Mouse (Mus musculus): ENCODE measurements around the gene Slc25a22. TPM values are rescaled to one million over a fixed set of nuclear protein-coding genes. Genes with fewer than 3 reads are reported as not detected.

The Slc25a22 gene
- 105 and 114 TPM in 2 replicates for polyA plus RNA-seq (2012; rRNA removed)

GRCm38 (mm10) chr7:141437178-141438120, at the start of gene Slc25a22:
Gene Slc25a22 (minus strand): TSS chr7:141437892.

GRCm38 (mm10) chr7:141475011-141475804, 37.5 kb upstream of the Slc25a22 start, which contains the start of the genes Polr2l and Tspan4:
Gene Polr2l (minus strand): TSS chr7:141475132.
Gene Tspan4 (plus strand): TSS chr7:141475240.

DNA sequence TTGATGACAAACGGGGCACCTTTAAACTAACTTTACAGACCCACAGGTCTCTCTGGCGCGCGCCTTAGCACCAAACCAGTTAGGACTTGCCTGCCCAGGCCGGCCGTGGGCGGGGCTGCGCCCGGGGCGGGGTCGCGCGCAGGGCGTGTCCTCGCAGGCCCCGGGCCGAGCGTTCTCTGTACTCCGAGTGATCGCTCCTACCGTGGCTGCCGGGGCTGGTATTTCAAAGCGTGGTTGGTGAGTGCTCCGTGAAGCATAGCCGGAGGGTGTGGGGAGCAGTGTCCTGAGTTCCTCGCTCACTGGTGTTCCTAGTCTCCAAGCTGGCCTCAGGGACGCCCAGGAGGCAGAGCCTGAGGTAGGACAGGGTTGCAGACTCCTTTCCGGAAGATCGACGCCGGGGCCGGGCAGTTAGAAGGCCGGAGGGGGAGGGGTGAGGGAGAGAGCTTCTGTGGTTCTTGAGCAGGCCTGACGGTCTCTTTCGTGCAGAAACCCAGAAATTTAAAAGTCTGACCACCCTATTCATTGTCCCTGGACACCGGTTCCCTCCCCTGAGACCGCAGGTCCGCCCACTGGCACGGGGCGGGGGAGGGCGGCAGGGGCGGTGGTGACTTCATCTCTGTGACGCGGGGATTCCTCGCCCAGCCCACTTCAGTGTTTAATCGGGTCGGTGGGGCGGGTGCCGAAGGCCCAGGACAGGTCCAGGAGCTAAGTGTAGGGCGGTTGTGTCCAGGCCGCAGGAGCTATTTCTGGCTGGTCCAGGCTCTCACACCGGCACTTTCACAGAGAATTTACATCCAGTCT, 29.7 kb upstream of the Slc25a22 start, which contains the start of gene Cd151:
Gene Cd151 (plus strand): TSS at position 163 of the 801 bp plus-strand sequence.

GRCm38 (mm10) chr7:141460391-141461113, 22.9 kb upstream of the Slc25a22 start, which contains the start of gene Cracr2b:
Gene Cracr2b (plus strand): TSS chr7:141461094.

DNA sequence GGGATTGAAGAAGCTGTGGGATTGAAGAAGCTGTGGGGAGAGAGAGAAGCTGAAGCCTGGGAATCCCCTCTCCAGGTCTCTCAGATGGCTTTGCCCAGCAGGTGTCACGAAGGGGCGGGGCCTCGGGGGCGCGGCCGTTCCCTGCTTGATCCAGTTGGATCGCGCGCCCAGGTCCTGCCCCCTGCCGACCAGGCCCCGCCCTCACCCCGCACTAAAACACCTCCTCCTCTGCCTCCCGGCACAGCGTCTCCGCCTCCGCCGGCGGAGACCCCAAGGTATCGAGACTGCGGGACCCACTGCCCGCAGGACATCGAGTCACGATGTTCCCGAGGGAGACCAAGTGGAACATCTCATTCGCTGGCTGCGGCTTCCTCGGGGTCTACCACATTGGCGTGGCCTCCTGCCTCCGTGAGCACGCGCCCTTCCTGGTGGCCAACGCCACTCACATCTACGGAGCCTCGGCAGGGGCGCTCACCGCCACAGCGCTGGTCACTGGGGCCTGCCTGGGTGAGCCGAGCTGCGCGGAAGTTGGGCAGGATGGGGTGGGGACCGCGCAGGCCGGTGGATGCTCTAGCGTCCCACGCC, 17.4 kb upstream of the Slc25a22 start, which contains the start of gene Pnpla2:
Gene Pnpla2 (plus strand): TSS at position 232 of the 585 bp plus-strand sequence.

DNA sequence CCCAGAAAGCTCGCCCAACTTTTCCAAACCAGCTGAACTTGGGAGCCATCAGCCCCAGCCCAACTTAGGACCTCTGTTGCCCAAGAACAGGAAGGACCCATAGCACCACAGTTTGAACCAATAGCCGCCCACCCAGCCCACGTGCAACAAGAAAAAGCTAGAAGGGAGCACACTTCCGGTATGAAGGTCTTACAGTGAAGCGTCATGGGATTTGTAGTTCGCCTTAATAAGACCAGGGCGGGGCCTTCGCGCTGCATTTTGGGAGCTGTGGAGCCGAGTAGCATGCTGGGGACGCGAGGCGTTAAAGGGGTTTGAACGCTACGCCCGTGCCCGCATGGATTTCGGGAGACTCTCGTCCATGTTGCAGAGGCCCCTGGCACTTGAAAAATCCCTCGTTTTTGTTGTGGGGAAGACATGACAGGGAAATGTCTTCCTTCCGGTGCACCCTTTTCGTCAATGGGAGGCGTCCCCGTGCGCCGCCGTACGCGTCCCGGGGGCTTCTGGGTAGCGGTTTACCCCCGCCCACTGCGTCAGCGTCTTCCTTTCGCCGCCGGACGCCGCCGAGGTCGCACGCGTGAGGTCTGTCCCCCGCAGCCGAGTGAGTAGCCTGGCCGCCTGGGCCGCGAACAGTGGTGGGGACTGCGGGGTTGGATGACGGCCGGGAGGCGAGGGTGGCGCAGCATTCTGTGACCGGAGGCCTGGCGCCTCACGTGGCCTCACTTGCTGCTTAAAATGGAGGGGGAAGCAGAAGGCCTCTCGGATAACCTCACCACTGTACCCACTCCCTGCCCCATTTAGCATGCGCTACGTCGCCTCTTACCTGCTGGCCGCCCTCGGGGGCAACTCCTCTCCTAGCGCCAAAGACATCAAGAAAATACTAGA, 9.7 kb upstream of the Slc25a22 start, which contains the start of gene Rplp2:
Gene Rplp2 (plus strand): TSS at position 261 of the 882 bp plus-strand sequence.

DNA sequence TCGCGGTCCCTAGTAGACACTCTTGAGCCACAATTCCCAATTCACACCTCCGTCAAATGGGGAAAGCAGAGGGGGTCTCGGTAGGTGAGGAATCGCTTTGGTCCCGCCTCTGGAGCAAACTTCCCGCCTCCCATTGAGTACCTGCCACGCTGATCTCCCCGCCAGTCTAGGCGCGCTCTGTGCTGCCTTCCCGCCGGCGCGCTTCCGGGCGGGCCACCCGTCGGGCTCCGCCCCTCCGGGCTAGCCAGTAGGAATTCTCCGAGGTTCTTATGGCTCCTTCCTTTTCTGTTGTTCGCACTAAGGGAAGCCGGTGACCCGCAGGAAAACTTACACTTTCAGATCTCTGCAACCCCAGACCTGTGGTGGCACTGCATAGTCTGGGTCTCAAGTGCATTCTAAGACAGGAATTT, 6.1 kb upstream of the Slc25a22 start, which contains the start of gene Pidd1:
Gene Pidd1 (minus strand): TSS at position 198 of the 410 bp plus-strand sequence.

GRCm38 (mm10) chr7:141429310-141429709, 8.4 kb downstream of the Slc25a22 start, which contains the start of gene Cend1:
Gene Cend1 (minus strand): TSS chr7:141429491.

DNA sequence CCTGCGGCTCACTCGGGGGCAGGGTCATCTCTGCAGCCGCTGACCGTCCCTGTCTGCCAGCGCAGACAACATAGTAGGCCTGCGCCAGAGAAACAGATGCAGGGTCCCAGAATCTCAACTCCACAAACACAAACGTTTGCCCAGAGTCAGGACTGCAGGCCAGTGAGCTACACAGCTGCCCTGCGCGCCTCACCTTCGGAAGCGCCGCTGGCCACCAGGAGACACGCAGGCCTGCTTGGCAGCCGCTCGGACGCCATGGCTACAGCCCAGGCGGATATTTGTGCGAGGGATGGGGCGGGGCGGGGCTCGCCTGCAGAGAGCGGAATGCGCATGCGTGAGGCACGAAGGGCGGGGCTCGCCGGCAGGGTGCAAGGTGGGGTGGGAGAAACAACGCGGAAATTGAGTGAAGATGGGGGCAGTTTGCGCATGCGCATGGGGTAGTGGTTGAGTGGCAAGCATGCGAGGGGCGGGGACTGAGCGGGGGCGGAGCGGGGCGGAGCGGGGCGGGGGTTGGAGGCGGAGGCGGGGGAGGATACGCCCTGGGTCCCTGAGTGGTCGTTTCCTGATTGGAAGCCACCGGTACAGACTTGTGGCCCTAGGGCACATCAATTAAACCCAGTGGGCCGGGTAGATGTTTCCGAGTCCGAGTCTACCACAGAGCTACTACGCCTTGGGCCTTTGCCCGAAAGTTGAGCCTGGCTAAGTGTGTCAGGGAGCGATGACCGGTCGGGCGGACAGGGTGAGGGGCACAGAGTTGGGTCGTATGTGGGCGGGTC, 23.7 kb downstream of the Slc25a22 start, which contains the start of gene Gatd1:
Gene Gatd1 (minus strand): TSS at position 328 of the 776 bp plus-strand sequence.

DNA sequence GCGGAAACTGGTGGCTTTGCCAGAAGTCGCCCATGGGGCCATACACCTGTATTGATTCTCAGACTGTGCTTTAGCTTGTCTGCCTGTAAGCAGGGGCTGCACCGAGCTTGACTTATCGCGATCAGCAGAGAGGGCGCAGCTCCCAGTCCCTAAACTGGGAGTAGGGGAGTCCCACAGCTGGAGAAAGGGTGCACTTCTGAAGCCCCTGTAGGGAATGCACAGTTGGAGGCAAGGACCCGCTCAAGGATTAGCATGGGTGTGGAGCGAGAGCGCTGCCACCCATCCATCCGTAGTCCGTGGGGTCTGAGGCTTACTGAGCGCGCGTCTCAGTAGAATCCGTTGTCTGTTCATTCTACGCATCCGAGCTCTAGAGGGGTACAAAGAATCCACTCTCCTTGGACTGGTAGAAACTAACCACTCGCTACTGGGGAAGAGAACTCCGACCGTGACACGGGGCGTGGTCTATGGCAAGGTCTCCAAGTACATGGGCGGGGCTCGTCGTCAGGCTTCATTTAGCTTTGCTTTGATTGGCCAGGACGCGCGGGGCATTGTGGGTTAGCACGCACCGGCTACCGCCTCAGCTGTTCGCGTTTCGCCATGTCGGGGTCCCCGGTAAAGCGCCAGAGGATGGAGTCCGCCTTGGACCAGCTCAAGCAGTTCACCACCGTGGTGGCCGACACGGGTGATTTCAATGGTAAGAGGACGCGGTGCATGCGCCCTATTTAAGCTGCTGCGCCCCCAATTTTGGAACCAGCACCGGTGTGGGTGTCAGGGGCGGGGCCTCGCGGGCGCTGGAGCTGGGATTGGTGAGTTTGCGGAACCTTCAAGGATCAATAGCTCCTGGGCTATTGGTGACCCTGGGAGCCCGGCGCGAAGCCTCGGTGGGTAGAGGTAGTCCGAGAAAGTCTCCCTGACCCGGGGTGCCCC, 45.8 kb downstream of the Slc25a22 start, which contains the start of gene Taldo1:
Gene Taldo1 (plus strand): TSS at position 575 of the 927 bp plus-strand sequence.

Other genes starting within 250 kb of the Slc25a22 start
- gene Hras, start 243.9 kb downstream of the Slc25a22 start, polyA plus RNA-seq (2012; rRNA removed) = 87.5 and 94.7 TPM in 2 replicates
- 13.4 and 23.5 TPM in 2 replicates for gene Lrrc56, start 243.7 kb downstream of the Slc25a22 start, polyA plus RNA-seq (2012; rRNA removed)
- 3.1 and 4.9 TPM in 2 replicates for gene Lmntd2, start 223.8 kb downstream of the Slc25a22 start, polyA plus RNA-seq (2012; rRNA removed)
- 46.2 and 50.8 TPM in 2 replicates for gene Rassf7, start 222.0 kb downstream of the Slc25a22 start, polyA plus RNA-seq (2012; rRNA removed)
- gene Phrf1, start 209.1 kb downstream of the Slc25a22 start, polyA plus RNA-seq (2012; rRNA removed) = 22.2 and 24.8 TPM in 2 replicates
- gene Irf7, start 171.4 kb downstream of the Slc25a22 start, polyA plus RNA-seq (2012; rRNA removed) = 57.8 and 77.3 TPM in 2 replicates
- gene Cdhr5, start 161.1 kb downstream of the Slc25a22 start, polyA plus RNA-seq (2012; rRNA removed) = 1.2 and 1.6 TPM in 2 replicates
- gene Sct, start 158.8 kb downstream of the Slc25a22 start, polyA plus RNA-seq (2012; rRNA removed) = 15.3 and 19.9 TPM in 2 replicates
- gene Drd4, start 145.9 kb downstream of the Slc25a22 start, polyA plus RNA-seq (2012; rRNA removed) = 22.0 and 22.8 TPM in 2 replicates
- 26.5 and 30.5 TPM in 2 replicates for gene Deaf1, start 110.2 kb downstream of the Slc25a22 start, polyA plus RNA-seq (2012; rRNA removed)
- 39.0 and 45.8 TPM in 2 replicates for gene Tmem80, start 110.2 kb downstream of the Slc25a22 start, polyA plus RNA-seq (2012; rRNA removed)
- gene Eps8l2, start 99.0 kb downstream of the Slc25a22 start, polyA plus RNA-seq (2012; rRNA removed) = 20.8 and 24.1 TPM in 2 replicates
- 165 and 186 TPM in 2 replicates for gene Taldo1, start 45.7 kb downstream of the Slc25a22 start, polyA plus RNA-seq (2012; rRNA removed)
- gene Gatd1, start 23.8 kb downstream of the Slc25a22 start, polyA plus RNA-seq (2012; rRNA removed) = 109 and 117 TPM in 2 replicates
- 0.26 and 0.55 TPM in 2 replicates for gene Cend1, start 8.4 kb downstream of the Slc25a22 start, polyA plus RNA-seq (2012; rRNA removed)
- gene Pidd1, start 6.1 kb upstream of the Slc25a22 start, polyA plus RNA-seq (2012; rRNA removed) = 18.9 and 28.4 TPM in 2 replicates
- gene Rplp2, start 9.5 kb upstream of the Slc25a22 start, polyA plus RNA-seq (2012; rRNA removed) = 775 and 918 TPM in 2 replicates
- gene Pnpla2, start 17.3 kb upstream of the Slc25a22 start, polyA plus RNA-seq (2012; rRNA removed) = 237 and 253 TPM in 2 replicates
- gene Cracr2b, start 23.2 kb upstream of the Slc25a22 start, polyA plus RNA-seq (2012; rRNA removed) = 69.1 and 83.9 TPM in 2 replicates
- 818 and 883 TPM in 2 replicates for gene Cd151, start 29.5 kb upstream of the Slc25a22 start, polyA plus RNA-seq (2012; rRNA removed)
- gene Polr2l, start 37.2 kb upstream of the Slc25a22 start, polyA plus RNA-seq (2012; rRNA removed) = 90.7 and 143 TPM in 2 replicates
- gene Tspan4, start 37.3 kb upstream of the Slc25a22 start, polyA plus RNA-seq (2012; rRNA removed) = 331 and 388 TPM in 2 replicates
- 43.5 and 47.7 TPM in 2 replicates for gene Chid1, start 102.0 kb upstream of the Slc25a22 start, polyA plus RNA-seq (2012; rRNA removed)
- 38.0 and 45.4 TPM in 2 replicates for gene Ap2a2, start 124.3 kb upstream of the Slc25a22 start, polyA plus RNA-seq (2012; rRNA removed)
- 0.06 and 0.20 TPM in 2 replicates for gene Muc6, start 217.4 kb upstream of the Slc25a22 start, polyA plus RNA-seq (2012; rRNA removed)

Measured in ovary, adult 2 months (tissue).